Mouse (Mus musculus) neural tube, embryonic 10.5 days (tissue): ENCODE data around the gene Stard13.
A peak's percentile ranks its signal among the peaks of the same experiment; 100 is the strongest.

ENCODE experiments used
- DNase-seq: peaks from one replicate; pipeline ENCODE4 v3.0.0-alpha.2; 2017; ENCODE audit warnings: low spot score; ENCODE audit errors: extremely low spot score

The Stard13 gene

GRCm38 (mm10) chr5:151142671-151143601 is 90.7 kb downstream of the Stard13 start:
- DNase-seq: peak; percentile 60

GRCm38 (mm10) chr5:151142241-151142640 is 91.4 kb downstream of the Stard13 start:
- DNase-seq: no peak

GRCm38 (mm10) chr5:151137901-151138300 is 95.7 kb downstream of the Stard13 start:
- no peak for DNase-seq

GRCm38 (mm10) chr5:151137311-151137710 is 96.3 kb downstream of the Stard13 start:
- DNase-seq: no peak

GRCm38 (mm10) chr5:151135965-151136364 is 97.7 kb downstream of the Stard13 start:
- DNase-seq: no peak

GRCm38 (mm10) chr5:151135078-151135826 is 98.4 kb downstream of the Stard13 start:
- DNase-seq: no peak

GRCm38 (mm10) chr5:151134202-151134601 is 99.4 kb downstream of the Stard13 start:
- no peak for DNase-seq

- DNase-seq: no peak
Observed at GRCm38 (mm10) chr5:151133744-151134143, 99.9 kb downstream of the Stard13 start.

GRCm38 (mm10) chr5:151129762-151130161 is 103.9 kb downstream of the Stard13 start:
- no peak for DNase-seq

GRCm38 (mm10) chr5:151127298-151127717 is 106.3 kb downstream of the Stard13 start:
- no peak for DNase-seq

- DNase-seq: no peak
Observed at GRCm38 (mm10) chr5:151126608-151127005, 107.0 kb downstream of the Stard13 start.

- no peak for DNase-seq
Observed at GRCm38 (mm10) chr5:151125985-151126607, 107.5 kb downstream of the Stard13 start.

GRCm38 (mm10) chr5:151117846-151118245 is 115.8 kb downstream of the Stard13 start:
- no peak for DNase-seq

- DNase-seq: no peak
Observed at GRCm38 (mm10) chr5:151116192-151116887, 117.3 kb downstream of the Stard13 start.

- DNase-seq: no peak
Observed at GRCm38 (mm10) chr5:151112743-151113142, 120.9 kb downstream of the Stard13 start.

GRCm38 (mm10) chr5:151111080-151111871 is 122.4 kb downstream of the Stard13 start:
- no peak for DNase-seq

- no peak for DNase-seq
Observed at GRCm38 (mm10) chr5:151110461-151110908, 123.2 kb downstream of the Stard13 start.

GRCm38 (mm10) chr5:151109822-151110221 is 123.8 kb downstream of the Stard13 start:
- DNase-seq: no peak

GRCm38 (mm10) chr5:151108955-151109354 is 124.7 kb downstream of the Stard13 start:
- DNase-seq: no peak

- DNase-seq: no peak
Observed at GRCm38 (mm10) chr5:151108291-151108897, 125.2 kb downstream of the Stard13 start.
